Mouse (Mus musculus) liver, embryonic 14 days (tissue): Measurements from ENCODE around the gene Prpsap2. TPM values are rescaled to one million over a fixed set of nuclear protein-coding genes. Genes with fewer than 3 reads are reported as not detected.

Experiments used
- polyA plus RNA-seq: library from polyadenylated mRNA; depleted of rRNA; stranded (reverse); fragments of >200 nt; gene quantifications from 2 replicates; pipeline ENCODE4 v1.2.3, GENCODE M21; 2012; rRNA removed

The Prpsap2 gene
- polyA plus RNA-seq, result 6.9 and 7.5 TPM in 2 replicates

GRCm38 (mm10) chr11:61761584-61762407 lies at the start of gene Prpsap2:
TSS of gene Prpsap2 (minus strand) at chr11:61762088.

GRCm38 (mm10) chr11:61720636-61721035 lies 41.3 kb downstream of the Prpsap2 start, which contains the start of gene Slc5a10:
TSS of gene Slc5a10 (minus strand) at chr11:61720826.

GRCm38 (mm10) chr11:61683907-61684731 lies 77.8 kb downstream of the Prpsap2 start, which contains the start of gene Fam83g:
TSS of gene Fam83g (plus strand) at chr11:61684091.

Other genes starting within 250 kb of the Prpsap2 start
- gene Epn2, start 182.4 kb downstream of the Prpsap2 start, polyA plus RNA-seq, result 1.7 TPM in 2 replicates
- gene Grap, start 108.8 kb downstream of the Prpsap2 start, polyA plus RNA-seq, result 1.9 and 2.1 TPM in 2 replicates
- 3.4 and 3.8 TPM in 2 replicates for gene Fam83g, start 78.0 kb downstream of the Prpsap2 start, polyA plus RNA-seq
- not detected in 2 replicates for gene Slc5a10, start 41.3 kb downstream of the Prpsap2 start, polyA plus RNA-seq
- gene Ulk2, start 93.0 kb upstream of the Prpsap2 start, polyA plus RNA-seq, result 2.7 and 3.0 TPM in 2 replicates
- 6.8 and 7.6 TPM in 2 replicates for gene Akap10, start 168.2 kb upstream of the Prpsap2 start, polyA plus RNA-seq
- 21.2 and 25.7 TPM in 2 replicates for gene Specc1, start 194.7 kb upstream of the Prpsap2 start, polyA plus RNA-seq